Mouse (Mus musculus) heart, embryonic 12.5 days (tissue): ENCODE results near the gene Ltb4r2. TPM values are rescaled to one million over a fixed set of nuclear protein-coding genes. Genes with fewer than 3 reads are reported as not detected.

Experiments used
- ATAC-seq: fragments of 200-750 bp; cut with Nextera tagmentation; 2 replicates; pipeline ENCODE4 v1.8.0; 2017; ENCODE audit warnings: moderate TSS enrichment, moderate library complexity; ENCODE audit not compliant: insufficient number of reproducible peaks, low FRiP score
- H3K27ac ChIP-seq: fragments of 300-500 bp; sonication (generic); 2 replicates; pipeline ENCODE4 v1.5.1; 2016; ENCODE audit warnings: mild to moderate bottlenecking, moderate library complexity; ENCODE audit not compliant: poor library complexity, severe bottlenecking
- H3K27me3 ChIP-seq: fragments of 300-500 bp; sonication (generic); replicated peaks from 2 replicates; pipeline ENCODE4 v1.6.1; 2016; ENCODE audit warnings: mild to moderate bottlenecking, moderate library complexity
- H3K36me3 ChIP-seq: fragments of 300-500 bp; sonication (generic); 2 replicates; pipeline ENCODE4 v1.6.1; 2016; ENCODE audit warnings: mild to moderate bottlenecking, moderate library complexity
- H3K4me1 ChIP-seq: fragments of 300-500 bp; sonication (generic); replicated peaks from 2 replicates; pipeline ENCODE4 v1.6.1; 2016; ENCODE audit warnings: mild to moderate bottlenecking
- H3K4me2 ChIP-seq: fragments of 300-500 bp; sonication (generic); 2 replicates; pipeline ENCODE4 v1.6.1; 2016; ENCODE audit warnings: mild to moderate bottlenecking, moderate library complexity
- H3K4me3 ChIP-seq: fragments of 300-500 bp; sonication (generic); 2 replicates; pipeline ENCODE4 v1.5.1; 2016; ENCODE audit warnings: mild to moderate bottlenecking
- H3K9ac ChIP-seq: fragments of 300-500 bp; sonication (generic); 2 replicates; pipeline ENCODE4 v1.6.1; 2016; ENCODE audit warnings: mild to moderate bottlenecking, moderate library complexity
- H3K9me3 ChIP-seq: fragments of 300-500 bp; sonication (generic); replicated peaks from 2 replicates; pipeline ENCODE4 v1.6.1; 2016; ENCODE audit warnings: mild to moderate bottlenecking, moderate library complexity
- WGBS: fragments of 180-500 bp; shearing (Covaris S2); methylation state at CpG from one replicate; pipeline ENCODE4 v1.1.7; 2016; 5-methylcytosine and 5-hydroxymethylcytosine counted together
- polyA plus RNA-seq: library from polyadenylated mRNA; unstranded; fragments of >200 nt; fragmentation: Nextera tagmentation; extraction: Ambion mirVana; gene quantifications from 2 replicates; pipeline ENCODE4 v1.2.1, GENCODE M21; 2016

Gene Ltb4r2
- 0.49 and 0.54 TPM in 2 replicates for polyA plus RNA-seq

- Histone ChIP-seq H3K36me3 (peaks cover 5% of the 10 kb centered on the region), H3K4me1 (peaks cover 34% of the 10 kb centered on the region), H3K27me3 (peaks cover 31% of the 10 kb centered on the region), H3K9ac (peak within 1 kb of the TSS; percentile 80), H3K4me3 (peak within 1 kb of the TSS; percentile 56), H3K27ac (no peak within 1 kb of the TSS), H3K4me2 (peak within 1 kb of the TSS; percentile 96), H3K9me3 (no peaks in the 10 kb centered on the region)
- WGBS, result 69% methylated on average over 6 of the region's 6 CpGs
- no peak for ATAC-seq
These were observed at the start of gene Ltb4r2 for GRCm38 (mm10) chr14:55761163-55761562. Gene Ltb4r2, plus strand, starts transcription at chr14:55761428.

- Histone ChIP-seq H3K4me3 (no peak overlapping the region), H3K27me3 (peaks cover 44% of the 10 kb centered on the region), H3K4me1 (peaks cover 10% of the 10 kb centered on the region; the same call in 1 of the 2 replicates), H3K27ac (no peak overlapping the region), H3K36me3 (peaks cover 8% of the 10 kb centered on the region; the same call in 1 of the 2 replicates), H3K9ac (no peak overlapping the region), H3K9me3 (no peaks in the 10 kb centered on the region), H3K4me2 (no peak overlapping the region)
- 70% methylated on average over 7 of the region's 7 CpGs for whole genome bisulfite sequencing
- ATAC-seq, result no peak
These were observed 49.4 kb upstream of the Ltb4r2 start for GRCm38 (mm10) chr14:55711786-55712185.

GRCm38 (mm10) chr14:55713007-55713728, 48.1 kb upstream of the Ltb4r2 start:
- Histone ChIP-seq H3K9me3 (no peaks in the 10 kb centered on the region), H3K27me3 (peaks cover 44% of the 10 kb centered on the region), H3K4me1 (peaks cover 10% of the 10 kb centered on the region; the same call in 1 of the 2 replicates), H3K4me2 (peak overlapping the region; percentile 60), H3K4me3 (peak overlapping the region; percentile 24), H3K9ac (no peak overlapping the region), H3K36me3 (peaks cover 20% of the 10 kb centered on the region), H3K27ac (no peak overlapping the region)
- peak; percentile 33; the same call in 1 of the 2 replicates for ATAC-seq
- 13% methylated on average over 25 of the region's 25 CpGs for WGBS

- ATAC-seq, result no peak
- 14% methylated on average over 4 of the region's 4 CpGs for WGBS
- H3K9ac ChIP-seq, result no peak within 1 kb of the TSS
These were observed 47.5 kb upstream of the Ltb4r2 start, which contains the start of gene Tgm1 for GRCm38 (mm10) chr14:55713729-55714122. Gene Tgm1, minus strand, starts transcription at chr14:55713926.

GRCm38 (mm10) chr14:55714893-55715292, 46.3 kb upstream of the Ltb4r2 start:
- H3K9me3 ChIP-seq, result no peaks in the 10 kb centered on the region
- 37% methylated on average over 6 of the region's 6 CpGs for WGBS
- no peak overlapping the region for H3K4me3 ChIP-seq
- peaks cover 10% of the 10 kb centered on the region; the same call in 1 of the 2 replicates for H3K4me1 ChIP-seq
- ATAC-seq, result no peak
- H3K27ac ChIP-seq, result no peak overlapping the region
- peaks cover 44% of the 10 kb centered on the region for H3K27me3 ChIP-seq
- no peak overlapping the region for H3K9ac ChIP-seq
- H3K36me3 ChIP-seq, result peaks cover 37% of the 10 kb centered on the region
- H3K4me2 ChIP-seq, result no peak overlapping the region

More at GRCm38 (mm10) chr14:55713729-55714122, 47.5 kb upstream of the Ltb4r2 start, which contains the start of gene Tgm1:
- Histone ChIP-seq H3K4me1 (peaks cover 10% of the 10 kb centered on the region; the same call in 1 of the 2 replicates), H3K36me3 (peaks cover 26% of the 10 kb centered on the region), H3K4me3 (peak within 1 kb of the TSS; percentile 24), H3K27ac (no peak within 1 kb of the TSS), H3K4me2 (peak within 1 kb of the TSS; percentile 60), H3K27me3 (peaks cover 44% of the 10 kb centered on the region), H3K9me3 (no peaks in the 10 kb centered on the region)

GRCm38 (mm10) chr14:55716271-55716670, 45.0 kb upstream of the Ltb4r2 start:
- H3K9me3 ChIP-seq, result no peaks in the 10 kb centered on the region
- no peak overlapping the region for H3K4me2 ChIP-seq
- H3K27ac ChIP-seq, result no peak overlapping the region
- 95% methylated on average over 6 of the region's 6 CpGs for WGBS
- peaks cover 10% of the 10 kb centered on the region; the same call in 1 of the 2 replicates for H3K4me1 ChIP-seq
- no peak overlapping the region for H3K9ac ChIP-seq
- ATAC-seq, result no peak
- H3K4me3 ChIP-seq, result no peak overlapping the region
- H3K36me3 ChIP-seq, result peaks cover 42% of the 10 kb centered on the region
- H3K27me3 ChIP-seq, result peaks cover 35% of the 10 kb centered on the region

GRCm38 (mm10) chr14:55716884-55717283, 44.3 kb upstream of the Ltb4r2 start:
- WGBS, result 84% methylated on average over 8 of the region's 8 CpGs
- no peak for ATAC-seq

GRCm38 (mm10) chr14:55719737-55720136, 41.5 kb upstream of the Ltb4r2 start:
- no peak overlapping the region for H3K9ac ChIP-seq
- no peak for ATAC-seq
- WGBS, result 82% methylated on average over 6 of the region's 6 CpGs

More at GRCm38 (mm10) chr14:55716884-55717283, 44.3 kb upstream of the Ltb4r2 start:
- H3K4me1 ChIP-seq, result peaks cover 10% of the 10 kb centered on the region; the same call in 1 of the 2 replicates
- no peaks in the 10 kb centered on the region for H3K9me3 ChIP-seq
- no peak overlapping the region for H3K4me2 ChIP-seq
- peaks cover 42% of the 10 kb centered on the region for H3K36me3 ChIP-seq
- no peak overlapping the region for H3K4me3 ChIP-seq
- no peak overlapping the region for H3K27ac ChIP-seq
- no peak overlapping the region for H3K9ac ChIP-seq
- peaks cover 29% of the 10 kb centered on the region for H3K27me3 ChIP-seq

GRCm38 (mm10) chr14:55720666-55721065, 40.6 kb upstream of the Ltb4r2 start:
- H3K27me3 ChIP-seq, result no peaks in the 10 kb centered on the region
- no peak for ATAC-seq
- no peak overlapping the region for H3K27ac ChIP-seq
- H3K4me1 ChIP-seq, result peaks cover 6% of the 10 kb centered on the region; the same call in 1 of the 2 replicates
- H3K9me3 ChIP-seq, result no peaks in the 10 kb centered on the region
- H3K4me3 ChIP-seq, result no peak overlapping the region
- H3K4me2 ChIP-seq, result no peak overlapping the region
- H3K36me3 ChIP-seq, result peaks cover 42% of the 10 kb centered on the region
- 89% methylated on average over 12 of the region's 12 CpGs for WGBS
- no peak overlapping the region for H3K9ac ChIP-seq

More at GRCm38 (mm10) chr14:55719737-55720136, 41.5 kb upstream of the Ltb4r2 start:
- H3K27ac ChIP-seq, result no peak overlapping the region
- peaks cover 42% of the 10 kb centered on the region for H3K36me3 ChIP-seq
- no peak overlapping the region for H3K4me2 ChIP-seq
- H3K27me3 ChIP-seq, result 0 out of 2 replicates have a peak, but pooled peaks cover 3% of the 10 kb centered on the region
- H3K9me3 ChIP-seq, result no peaks in the 10 kb centered on the region
- H3K4me1 ChIP-seq, result peaks cover 4% of the 10 kb centered on the region; the same call in 1 of the 2 replicates
- H3K4me3 ChIP-seq, result no peak overlapping the region

- peaks cover 6% of the 10 kb centered on the region; the same call in 1 of the 2 replicates for H3K4me1 ChIP-seq
- H3K4me2 ChIP-seq, result peak overlapping the region; percentile 75
- H3K36me3 ChIP-seq, result peaks cover 41% of the 10 kb centered on the region
- no peak for ATAC-seq
- H3K9me3 ChIP-seq, result no peaks in the 10 kb centered on the region
- H3K9ac ChIP-seq, result peak overlapping the region; percentile 87; the same call in 1 of the 2 replicates
- H3K4me3 ChIP-seq, result peak overlapping the region; percentile 74
- H3K27ac ChIP-seq, result no peak overlapping the region
- no peaks in the 10 kb centered on the region for H3K27me3 ChIP-seq
- 80% methylated on average over 6 of the region's 6 CpGs for WGBS
These were observed 40.2 kb upstream of the Ltb4r2 start for GRCm38 (mm10) chr14:55721076-55721475.
